Mouse (Mus musculus): ENCODE measurements around the gene Ccnl1. TPM values are rescaled to one million over a fixed set of nuclear protein-coding genes. Genes with fewer than 3 reads are reported as not detected.

The Ccnl1 gene
- polyA plus RNA-seq, 1 experiment from 2014 or later = 49.9 TPM

DNA sequence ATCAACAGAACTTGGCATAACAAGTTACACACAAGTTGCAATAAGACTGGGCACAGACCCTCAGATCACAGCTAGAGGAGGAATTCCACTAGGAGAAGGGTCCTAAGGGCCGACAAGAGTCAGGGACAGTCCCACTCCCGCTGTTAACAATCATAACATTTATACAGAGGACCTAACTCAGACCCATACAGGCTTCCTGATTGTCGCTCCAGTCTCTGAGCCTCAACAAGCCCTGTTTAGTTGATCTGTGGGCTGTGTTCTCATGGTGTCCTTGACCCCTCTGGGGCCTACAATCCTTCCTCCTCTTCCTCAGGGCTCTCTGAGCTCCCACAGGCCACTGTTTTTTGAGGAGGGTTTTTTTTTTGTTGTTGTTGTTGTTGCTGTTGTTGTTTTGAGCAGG, 18.2 kb upstream of the Ccnl1 start:
- Histone ChIP-seq H3K9ac (no peak overlapping the region), H3K27ac (no peak overlapping the region), H3K4me2 (no peak overlapping the region), H3K4me3 (replicated peaks) (no peak overlapping the region), H3K27me3 (no peaks in the 10 kb centered on the region), H3K9me3 (replicated peaks) (no peaks in the 10 kb centered on the region), H3K36me3 (no peaks in the 10 kb centered on the region), H3K4me1 (replicated peaks) (peaks cover 37% of the 10 kb centered on the region)
- DNase-seq (no peak), ATAC-seq (ENCODE audit: low read depth) (no peak)
- WGBS (ENCODE audit: insufficient replicate concordance) = 69% methylated on average over 3 of the region's 3 CpGs

- no peaks in the 10 kb centered on the region for H3K36me3 ChIP-seq
- DNase-seq (no peak), ATAC-seq (ENCODE audit: low read depth) (no peak)
Measured at GRCm38 (mm10) chr3:65975317-65975716, 17.3 kb upstream of the Ccnl1 start.

DNA sequence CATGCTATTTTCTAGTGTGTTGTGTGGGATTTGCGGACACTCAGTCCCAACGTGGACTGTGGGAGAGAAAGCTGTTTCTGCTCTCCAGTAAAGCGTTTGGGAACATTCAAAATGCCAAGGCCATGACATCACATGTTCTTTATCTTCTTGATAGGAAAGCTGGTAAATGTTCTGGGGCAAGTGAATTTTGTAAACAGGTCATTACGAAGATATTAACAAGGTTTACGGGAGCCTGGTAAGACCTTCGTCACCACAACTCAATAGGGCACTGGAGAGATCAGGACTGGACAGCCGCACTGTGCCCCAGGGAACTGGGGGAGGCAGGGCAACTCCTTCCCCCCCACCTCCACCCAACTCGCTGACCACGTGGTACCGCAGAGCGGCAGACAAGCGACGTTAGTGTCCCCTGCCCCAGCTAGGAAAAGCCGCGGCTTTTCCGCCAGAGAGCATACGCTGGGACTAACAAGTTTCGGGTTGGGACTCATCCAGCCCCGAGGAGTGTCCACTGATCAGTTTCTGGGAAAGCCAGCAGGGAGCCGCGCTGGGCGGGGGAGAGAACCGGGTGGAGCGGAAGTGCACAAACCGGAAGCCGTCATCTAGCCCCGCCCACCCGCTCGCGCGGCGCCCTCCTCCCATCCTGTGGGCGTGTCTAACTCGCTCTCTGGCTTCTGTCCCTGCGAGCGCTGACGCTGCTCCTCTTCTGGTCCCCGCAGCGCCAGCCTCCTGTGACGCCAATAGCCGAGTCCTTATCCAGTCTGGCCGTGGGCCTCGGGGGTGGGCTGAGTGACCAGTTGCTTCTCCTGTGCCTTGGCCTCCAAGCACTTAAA, 16.4 kb upstream of the Ccnl1 start:
- Histone ChIP-seq H3K9me3 (replicated peaks) (no peaks in the 10 kb centered on the region), H3K27ac (peak overlapping the region; percentile 93), H3K4me1 (replicated peaks) (peaks cover 37% of the 10 kb centered on the region), H3K36me3 (no peaks in the 10 kb centered on the region), H3K27me3 (no peaks in the 10 kb centered on the region), H3K4me3 (replicated peaks) (peak overlapping the region; percentile 71), H3K9ac (peak overlapping the region; percentile 80), H3K4me2 (peak overlapping the region; percentile 84)
- WGBS (ENCODE audit: insufficient replicate concordance) = under 1% methylated on average over 43 of the region's 43 CpGs
- peak; percentile 98 for DNase-seq
- ATAC-seq (ENCODE audit: low read depth) = peak; percentile 96

More at GRCm38 (mm10) chr3:65975317-65975716, 17.3 kb upstream of the Ccnl1 start:
- H3K4me3 ChIP-seq (replicated peaks) = peak overlapping the region; percentile 71
- peak overlapping the region; percentile 84 for H3K4me2 ChIP-seq
- H3K27ac ChIP-seq = peak overlapping the region; percentile 93
- no peaks in the 10 kb centered on the region for H3K27me3 ChIP-seq
- 6% methylated on average over 5 of the region's 5 CpGs for WGBS (ENCODE audit: insufficient replicate concordance)
- peaks cover 37% of the 10 kb centered on the region for H3K4me1 ChIP-seq (replicated peaks)
- peak overlapping the region; percentile 80 for H3K9ac ChIP-seq
- H3K9me3 ChIP-seq (replicated peaks) = no peaks in the 10 kb centered on the region

- peak overlapping the region; percentile 93 for H3K27ac ChIP-seq
- 42% methylated on average over 8 of the region's 8 CpGs for WGBS (ENCODE audit: insufficient replicate concordance)
- H3K4me2 ChIP-seq = peak overlapping the region; percentile 84
- ATAC-seq (ENCODE audit: low read depth) (no peak), DNase-seq (no peak)
- no peaks in the 10 kb centered on the region for H3K36me3 ChIP-seq
- H3K27me3 ChIP-seq = no peaks in the 10 kb centered on the region
- peak overlapping the region; percentile 71 for H3K4me3 ChIP-seq (replicated peaks)
- peak overlapping the region; percentile 80 for H3K9ac ChIP-seq
- H3K9me3 ChIP-seq (replicated peaks) = no peaks in the 10 kb centered on the region
- H3K4me1 ChIP-seq (replicated peaks) = peaks cover 37% of the 10 kb centered on the region
Measured at GRCm38 (mm10) chr3:65973501-65974231, 15.6 kb upstream of the Ccnl1 start.

GRCm38 (mm10) chr3:65969196-65969595, 11.1 kb upstream of the Ccnl1 start:
- ATAC-seq (ENCODE audit: low read depth) = no peak
- WGBS (ENCODE audit: insufficient replicate concordance) = 60% methylated on average over 3 of the region's 3 CpGs
- H3K4me3 ChIP-seq (replicated peaks) = no peak overlapping the region
- no peaks in the 10 kb centered on the region for H3K27me3 ChIP-seq
- H3K4me1 ChIP-seq (replicated peaks) = peaks cover 28% of the 10 kb centered on the region
- no peaks in the 10 kb centered on the region for H3K9me3 ChIP-seq (replicated peaks)
- no peak overlapping the region for H3K27ac ChIP-seq
- H3K36me3 ChIP-seq = no peaks in the 10 kb centered on the region
- H3K4me2 ChIP-seq = no peak overlapping the region
- H3K9ac ChIP-seq = no peak overlapping the region
- no peak for DNase-seq

GRCm38 (mm10) chr3:65966360-65966759, 8.3 kb upstream of the Ccnl1 start:
- Histone ChIP-seq H3K36me3 (no peaks in the 10 kb centered on the region), H3K9ac (no peak overlapping the region), H3K4me1 (replicated peaks) (peaks cover 25% of the 10 kb centered on the region), H3K9me3 (replicated peaks) (no peaks in the 10 kb centered on the region), H3K27me3 (no peaks in the 10 kb centered on the region), H3K27ac (no peak overlapping the region), H3K4me3 (replicated peaks) (no peak overlapping the region), H3K4me2 (no peak overlapping the region)
- no peak for DNase-seq
- 83% methylated on average over 1 of the region's 1 CpGs for WGBS (ENCODE audit: insufficient replicate concordance)
- peak; percentile 37; the same call in 1 of the 2 replicates for ATAC-seq (ENCODE audit: low read depth)

DNA sequence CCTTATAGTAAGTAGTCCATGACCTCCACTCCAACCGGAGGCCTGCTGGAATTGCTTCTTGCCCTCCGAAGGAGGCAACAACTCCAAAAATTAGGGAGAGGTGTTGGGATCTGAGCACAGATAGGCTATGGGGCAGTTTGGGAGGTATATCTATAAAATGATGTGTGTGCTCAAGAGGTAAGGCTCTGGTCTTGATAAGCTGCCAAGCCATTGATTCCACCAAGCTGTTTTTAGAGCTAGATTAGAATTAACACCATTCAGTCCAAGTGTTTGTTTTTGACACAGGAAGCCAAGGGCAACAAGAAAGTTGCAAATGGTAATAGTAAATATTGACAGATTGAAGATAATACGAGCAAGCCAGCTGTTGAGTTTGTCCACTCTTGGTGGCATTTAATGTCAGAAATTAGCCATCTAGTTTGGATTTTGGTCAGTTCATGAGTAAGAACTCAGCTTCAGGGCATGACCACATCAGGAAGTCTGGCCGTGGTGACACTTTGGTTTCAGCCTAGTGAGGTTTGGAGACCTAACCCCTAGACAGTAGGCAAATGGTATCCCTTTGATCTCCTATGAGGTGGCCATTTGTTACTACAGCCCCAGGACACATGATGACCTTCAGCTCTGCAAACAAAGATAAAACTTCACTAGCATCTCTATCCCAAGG, 4.4 kb upstream of the Ccnl1 start:
- peak overlapping the region; percentile 99 for H3K27ac ChIP-seq
- WGBS (ENCODE audit: insufficient replicate concordance) = 30% methylated on average over 4 of the region's 4 CpGs
- H3K27me3 ChIP-seq = no peaks in the 10 kb centered on the region
- H3K4me3 ChIP-seq (replicated peaks) = no peak overlapping the region
- H3K36me3 ChIP-seq = no peaks in the 10 kb centered on the region
- DNase-seq (no peak), ATAC-seq (ENCODE audit: low read depth) (no peak)
- H3K9ac ChIP-seq = peak overlapping the region; percentile 43; the same call in 1 of the 2 replicates
- peak overlapping the region; percentile 19 for H3K4me2 ChIP-seq
- H3K9me3 ChIP-seq (replicated peaks) = no peaks in the 10 kb centered on the region
- peaks cover 53% of the 10 kb centered on the region for H3K4me1 ChIP-seq (replicated peaks)

- WGBS (ENCODE audit: insufficient replicate concordance) = 38% methylated on average over 5 of the region's 5 CpGs
- DNase-seq (peak; percentile 47), ATAC-seq (ENCODE audit: low read depth) (no peak)
- Histone ChIP-seq H3K4me1 (replicated peaks) (peaks cover 61% of the 10 kb centered on the region), H3K9me3 (replicated peaks) (no peaks in the 10 kb centered on the region), H3K4me3 (replicated peaks) (no peak overlapping the region), H3K36me3 (peaks cover 13% of the 10 kb centered on the region), H3K4me2 (peak overlapping the region; percentile 86), H3K27me3 (no peaks in the 10 kb centered on the region), H3K27ac (peak overlapping the region; percentile 99), H3K9ac (peak overlapping the region; percentile 100)
Measured at GRCm38 (mm10) chr3:65960291-65960945, 2.4 kb upstream of the Ccnl1 start.

GRCm38 (mm10) chr3:65959416-65960001, 1.5 kb upstream of the Ccnl1 start:
- peaks cover 67% of the 10 kb centered on the region for H3K4me1 ChIP-seq (replicated peaks)
- WGBS (ENCODE audit: insufficient replicate concordance) = 73% methylated on average over 3 of the region's 3 CpGs
- ATAC-seq (ENCODE audit: low read depth) = no peak

GRCm38 (mm10) chr3:65958840-65959185, 764 bp upstream of the Ccnl1 start:
- WGBS (ENCODE audit: insufficient replicate concordance) = 18% methylated on average over 9 of the region's 9 CpGs
- no peak for DNase-seq
- Histone ChIP-seq H3K27ac (peak overlapping the region; percentile 99), H3K9ac (peak overlapping the region; percentile 100), H3K4me2 (peak overlapping the region; percentile 86), H3K4me3 (replicated peaks) (peak overlapping the region; percentile 99), H3K9me3 (replicated peaks) (no peaks in the 10 kb centered on the region), H3K4me1 (replicated peaks) (peaks cover 72% of the 10 kb centered on the region), H3K36me3 (peaks cover 25% of the 10 kb centered on the region), H3K27me3 (no peaks in the 10 kb centered on the region)
- no peak for ATAC-seq (ENCODE audit: low read depth)

More at GRCm38 (mm10) chr3:65959416-65960001, 1.5 kb upstream of the Ccnl1 start:
- Histone ChIP-seq H3K27ac (peak overlapping the region; percentile 99), H3K4me2 (peak overlapping the region; percentile 86), H3K27me3 (no peaks in the 10 kb centered on the region), H3K4me3 (replicated peaks) (peak overlapping the region; percentile 99), H3K9me3 (replicated peaks) (no peaks in the 10 kb centered on the region), H3K9ac (peak overlapping the region; percentile 100), H3K36me3 (peaks cover 20% of the 10 kb centered on the region)
- no peak for DNase-seq

All from liver, embryonic 13.5 days (tissue).